Mouse (Mus musculus) thymus, adult 2 months (tissue): ENCODE measurements around the gene Plekha8. TPM values are rescaled to one million over a fixed set of nuclear protein-coding genes. Genes with fewer than 3 reads are reported as not detected.

ENCODE experiments used
- DNase-seq: peaks from one replicate; pipeline ENCODE4 v3.0.0; 2021
- H3K27ac ChIP-seq: fragments of 200-500 bp; 2 replicates; pipeline ENCODE4 v1.5.1; 2012; ENCODE audit warnings: low read length, control low read depth; ENCODE audit not compliant: control insufficient read depth, insufficient read depth
- H3K27me3 ChIP-seq: fragments of 200-500 bp; 2 replicates; pipeline ENCODE4 v1.6.1; 2012; ENCODE audit warnings: mild to moderate bottlenecking, low read length, moderate library complexity, mixed read lengths; ENCODE audit not compliant: control insufficient read depth, insufficient read depth
- H3K36me3 ChIP-seq: fragments of 200-500 bp; 2 replicates; pipeline ENCODE4 v1.6.1; 2012; ENCODE audit warnings: mild to moderate bottlenecking, low read length, moderate library complexity; ENCODE audit not compliant: control insufficient read depth, insufficient read depth
- H3K4me1 ChIP-seq: fragments of 200-500 bp; replicated peaks from 2 replicates; pipeline ENCODE4 v1.6.1; 2012; ENCODE audit warnings: low read length; ENCODE audit not compliant: control insufficient read depth, insufficient read depth
- H3K4me3 ChIP-seq: fragments of 200-500 bp; 2 replicates; pipeline ENCODE4 v1.5.1; 2012; ENCODE audit warnings: mild to moderate bottlenecking, low read length, control low read depth, moderate library complexity; ENCODE audit not compliant: control insufficient read depth, insufficient read depth
- CTCF ChIP-seq: fragments of 200-500 bp; IDR thresholded peaks from 2 replicates; pipeline ENCODE4 v1.5.1; 2012; ENCODE audit warnings: mild to moderate bottlenecking, control low read depth, low read length, moderate library complexity, borderline replicate concordance; ENCODE audit not compliant: control insufficient read depth, poor library complexity, insufficient read depth; ENCODE audit errors: extremely low read depth
- POLR2A ChIP-seq: fragments of 200-500 bp; IDR thresholded peaks from 2 replicates; pipeline ENCODE4 v1.6.1; 2012; ENCODE audit warnings: mild to moderate bottlenecking, low read length, control low read depth, moderate library complexity; ENCODE audit not compliant: control insufficient read depth, poor library complexity, insufficient read depth; ENCODE audit errors: extremely low read depth
- WGBS: fragments of 180-500 bp; shearing (Covaris S2); methylation state at CpG from one replicate; pipeline ENCODE4 v1.1.7; 2018; 5-methylcytosine and 5-hydroxymethylcytosine counted together
- polyA plus RNA-seq: library from polyadenylated mRNA; depleted of rRNA; stranded (reverse); fragments of >200 nt; gene quantifications from 2 replicates; pipeline ENCODE4 v1.2.3, GENCODE M21; 2012

Plekha8 gene
- polyA plus RNA-seq, 1 experiment = 0.94 TPM

GRCm38 (mm10) chr6:54631462-54631861, 36.6 kb downstream of the Plekha8 start:
- H3K27ac ChIP-seq = no peak overlapping the region
- WGBS = 55% methylated on average over 3 of the region's 3 CpGs
- H3K4me1 ChIP-seq = no peaks in the 10 kb centered on the region
- no peaks in the 10 kb centered on the region for H3K36me3 ChIP-seq
- peak; percentile 41 for DNase-seq
- no peak overlapping the region for H3K4me3 ChIP-seq
- TF ChIP-seq CTCF (no peak), POLR2A (no peak)
- no peaks in the 10 kb centered on the region for H3K27me3 ChIP-seq

DNA sequence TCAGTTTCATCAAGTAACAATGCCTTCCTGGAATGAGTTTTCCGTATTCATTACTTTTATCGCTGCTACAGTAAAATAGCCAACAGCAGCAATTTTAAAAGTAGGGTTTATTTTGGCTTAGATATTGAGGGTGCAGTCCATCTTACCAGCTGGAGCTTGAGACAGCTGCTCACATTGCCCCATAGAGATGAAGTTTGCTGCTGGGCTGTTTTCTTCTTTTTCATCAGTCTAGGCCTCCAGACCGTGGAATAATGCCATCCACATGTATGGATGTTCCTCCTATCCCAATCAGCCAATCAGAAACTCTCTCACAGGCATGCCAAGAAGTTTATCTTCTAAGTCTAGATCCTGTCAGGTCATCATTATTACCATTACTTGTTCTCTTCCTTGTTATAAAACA, 45.0 kb downstream of the Plekha8 start:
- H3K4me1 ChIP-seq = no peaks in the 10 kb centered on the region
- H3K27me3 ChIP-seq = no peaks in the 10 kb centered on the region
- WGBS = 93% methylated on average over 3 of the region's 3 CpGs
- TF ChIP-seq CTCF (no peak), POLR2A (no peak)
- no peaks in the 10 kb centered on the region for H3K36me3 ChIP-seq
- DNase-seq = no peak
- no peak overlapping the region for H3K4me3 ChIP-seq
- H3K27ac ChIP-seq = no peak overlapping the region

DNA sequence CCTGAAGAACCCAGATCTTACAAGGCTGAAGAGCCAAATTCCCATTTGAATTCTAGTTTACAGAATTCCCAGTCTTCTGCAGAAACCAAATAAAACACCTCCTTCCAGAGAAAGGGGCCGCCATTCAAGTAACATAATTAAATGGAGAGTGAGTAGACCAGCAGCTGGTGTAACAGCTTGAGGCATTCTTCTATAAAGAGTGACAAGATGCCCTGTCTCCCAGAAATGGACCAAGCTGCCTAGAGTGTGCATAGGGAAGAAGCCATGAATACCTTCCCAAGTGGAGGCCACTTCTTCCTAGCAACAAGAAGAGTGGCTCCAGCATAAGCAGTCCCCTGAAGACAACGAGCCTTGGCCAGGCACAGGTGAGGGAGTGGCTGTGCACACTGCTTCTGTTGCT, 47.0 kb downstream of the Plekha8 start:
- no peaks in the 10 kb centered on the region for H3K36me3 ChIP-seq
- no peaks in the 10 kb centered on the region for H3K27me3 ChIP-seq
- no peaks in the 10 kb centered on the region for H3K4me1 ChIP-seq
- TF ChIP-seq POLR2A (no peak), CTCF (no peak)
- DNase-seq = no peak
- H3K4me3 ChIP-seq = no peak overlapping the region
- no peak overlapping the region for H3K27ac ChIP-seq
- WGBS = 96% methylated on average over 2 of the region's 2 CpGs

DNA sequence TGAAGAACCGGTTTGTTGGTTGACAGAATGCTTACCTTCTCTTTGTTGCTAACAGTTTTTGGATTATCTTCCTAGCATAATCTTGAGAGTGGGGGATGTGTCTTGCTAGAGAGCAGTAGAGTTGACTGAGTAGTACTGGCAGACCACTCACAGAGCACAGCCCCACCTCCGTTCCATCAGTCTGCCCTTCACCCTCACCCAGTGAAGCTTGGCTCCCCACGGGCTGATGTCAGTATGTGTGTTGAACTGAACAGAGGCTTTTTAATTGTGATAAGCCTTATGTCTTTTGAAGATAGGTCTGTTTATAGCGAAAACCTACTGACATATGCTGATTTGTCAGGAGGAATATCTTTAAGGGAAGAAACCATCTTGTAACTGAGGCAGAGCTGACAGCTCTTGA, 48.3 kb downstream of the Plekha8 start:
- 96% methylated on average over 4 of the region's 4 CpGs for WGBS
- H3K4me1 ChIP-seq = no peaks in the 10 kb centered on the region
- no peaks in the 10 kb centered on the region for H3K27me3 ChIP-seq
- DNase-seq = no peak
- no peak for TF ChIP-seq POLR2A
- TF ChIP-seq CTCF = no peak
- no peaks in the 10 kb centered on the region for H3K36me3 ChIP-seq
- no peak overlapping the region for H3K27ac ChIP-seq
- no peak overlapping the region for H3K4me3 ChIP-seq

DNA sequence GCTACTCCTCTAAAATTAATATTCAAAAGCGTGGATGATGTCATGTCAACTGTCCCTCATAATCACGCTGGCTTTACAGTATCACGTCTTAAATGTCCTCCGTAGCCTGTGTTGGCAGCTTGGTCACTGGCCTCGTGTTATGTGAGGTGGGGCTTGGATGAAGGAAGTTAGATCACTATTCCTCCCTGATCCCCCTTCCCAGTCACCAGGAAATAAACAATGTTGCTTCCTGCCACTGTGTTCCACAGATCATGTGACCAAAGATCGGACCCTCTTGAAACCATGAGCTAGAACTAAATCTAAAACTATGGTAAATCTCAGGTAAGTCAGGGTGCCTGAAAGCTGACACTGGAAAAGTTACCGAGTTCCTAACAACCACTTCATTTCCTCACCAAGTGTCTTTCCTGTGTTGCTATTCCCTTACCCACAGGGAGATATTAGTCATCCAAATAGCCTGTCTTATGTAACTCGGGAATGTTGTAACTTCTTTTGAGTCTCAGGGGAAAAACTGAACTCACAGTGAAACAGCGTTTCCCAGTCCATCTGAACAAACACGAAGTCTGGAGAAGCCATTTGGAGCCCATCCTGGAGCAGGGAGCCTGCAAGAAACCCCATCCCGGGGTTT, 60.7 kb downstream of the Plekha8 start:
- Histone ChIP-seq H3K27ac (no peak overlapping the region), H3K4me3 (no peak overlapping the region), H3K36me3 (no peaks in the 10 kb centered on the region), H3K4me1 (no peaks in the 10 kb centered on the region), H3K27me3 (no peaks in the 10 kb centered on the region)
- no peak for TF ChIP-seq POLR2A
- TF ChIP-seq CTCF = no peak
- WGBS = 85% methylated on average over 11 of the region's 11 CpGs
- DNase-seq = no peak

DNA sequence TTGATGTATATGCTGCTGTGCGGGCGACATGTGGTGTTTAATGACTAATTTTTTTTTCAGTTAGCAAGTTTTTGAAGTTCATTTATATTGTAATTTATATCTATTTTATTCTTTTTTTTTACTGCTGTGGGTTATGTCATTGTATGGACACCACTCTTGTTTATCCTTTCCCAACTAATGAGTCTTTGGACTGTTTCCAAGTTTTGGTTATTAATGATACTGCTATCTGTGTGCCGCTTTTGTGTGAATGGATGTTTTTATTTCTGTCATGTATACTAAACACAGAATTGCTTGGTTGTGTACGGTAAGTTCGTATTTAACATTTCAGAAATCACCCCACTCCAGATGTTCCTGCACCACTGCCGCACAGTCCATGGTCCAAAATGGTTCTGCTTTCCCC, 63.0 kb downstream of the Plekha8 start:
- DNase-seq = no peak
- Histone ChIP-seq H3K4me3 (no peak overlapping the region), H3K27ac (no peak overlapping the region), H3K4me1 (no peaks in the 10 kb centered on the region), H3K27me3 (no peaks in the 10 kb centered on the region), H3K36me3 (no peaks in the 10 kb centered on the region)
- WGBS = 94% methylated on average over 6 of the region's 6 CpGs
- TF ChIP-seq CTCF (no peak), POLR2A (no peak)

DNA sequence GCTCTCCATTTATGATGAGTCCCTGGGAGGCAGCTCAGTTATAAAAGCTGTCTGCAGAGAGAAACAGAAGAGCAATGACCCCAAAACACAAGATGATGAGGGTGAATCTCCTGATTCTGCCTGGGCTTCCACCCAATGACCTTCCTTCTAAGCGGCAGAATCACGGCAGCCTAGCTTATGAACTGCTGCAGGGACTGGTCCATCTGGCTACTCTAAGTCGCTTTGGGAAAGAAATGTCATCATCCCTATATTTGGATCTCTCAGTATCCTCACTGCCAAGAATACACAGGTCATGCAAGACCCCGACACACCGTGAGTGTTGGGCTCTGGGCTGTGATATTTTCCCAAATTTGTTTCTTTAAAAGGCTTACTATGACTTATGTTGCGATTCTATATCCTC, 75.0 kb downstream of the Plekha8 start:
- Histone ChIP-seq H3K4me3 (no peak overlapping the region), H3K4me1 (no peaks in the 10 kb centered on the region), H3K27me3 (no peaks in the 10 kb centered on the region), H3K36me3 (no peaks in the 10 kb centered on the region), H3K27ac (no peak overlapping the region)
- TF ChIP-seq POLR2A (no peak), CTCF (no peak)
- DNase-seq = no peak
- WGBS = 94% methylated on average over 6 of the region's 6 CpGs

DNA sequence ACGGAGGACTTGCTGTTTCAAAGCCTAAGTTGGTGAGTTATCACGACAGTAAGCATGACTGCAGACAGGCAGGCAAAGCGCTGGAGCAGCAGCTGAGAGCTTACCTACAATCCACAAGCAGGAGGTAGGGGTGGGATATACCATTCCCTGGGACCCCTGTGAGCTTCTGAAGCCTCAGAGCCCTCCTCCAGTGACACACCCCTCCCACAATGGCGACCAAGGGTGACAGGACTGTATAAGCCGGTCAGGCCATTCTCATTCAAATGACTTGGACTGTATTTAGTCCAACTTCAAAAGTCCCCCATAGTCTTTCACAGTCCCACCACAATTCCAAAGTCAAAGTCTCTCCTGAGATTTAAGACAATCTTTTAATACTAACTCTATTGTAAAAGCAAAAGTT, 78.0 kb downstream of the Plekha8 start:
- Histone ChIP-seq H3K27me3 (no peaks in the 10 kb centered on the region), H3K36me3 (no peaks in the 10 kb centered on the region), H3K4me3 (no peak overlapping the region), H3K4me1 (no peaks in the 10 kb centered on the region), H3K27ac (no peak overlapping the region)
- WGBS = 78% methylated on average over 5 of the region's 5 CpGs
- no peak for DNase-seq
- TF ChIP-seq CTCF (no peak), POLR2A (no peak)
